Mouse (Mus musculus) liver, embryonic 14.5 days (tissue): ENCODE measurements around the gene Zfp771. TPM values are rescaled to one million over a fixed set of nuclear protein-coding genes. Genes with fewer than 3 reads are reported as not detected.

Source experiments
- ATAC-seq: fragments of 200-750 bp; cut with Nextera tagmentation; 2 replicates; pipeline ENCODE4 v1.8.0; 2017; ENCODE audit warnings: moderate number of reproducible peaks, mild to moderate bottlenecking, moderate library complexity; ENCODE audit not compliant: insufficient read depth
- DNase-seq, 3 experiments: peaks; one replicate each; pipeline ENCODE4 v3.0.0-alpha.2; 2012 to 2013; ENCODE audit warnings: low read depth in 3 of 3, low spot score in 3 of 3
- H3K27ac ChIP-seq: fragments of 300-500 bp; sonication (generic); 2 replicates; pipeline ENCODE4 v1.5.1; 2014; ENCODE audit warnings: moderate library complexity, mild to moderate bottlenecking, control low read depth, inconsistent platforms
- H3K27me3 ChIP-seq: fragments of 300-500 bp; sonication (generic); 2 replicates; pipeline ENCODE4 v1.6.1; 2014; ENCODE audit warnings: mild to moderate bottlenecking, low read length, moderate library complexity; ENCODE audit not compliant: control insufficient read depth, insufficient read depth
- H3K36me3 ChIP-seq: fragments of 300-500 bp; sonication (generic); replicated peaks from 2 replicates; pipeline ENCODE4 v1.6.1; 2014; ENCODE audit warnings: low read depth; ENCODE audit not compliant: control insufficient read depth, insufficient read depth
- H3K4me1 ChIP-seq, 2 experiments: fragments of 200-500 bp in 1 of 2; fragments of 300-500 bp in 1 of 2; sonication (generic) in 1 of 2; replicated peaks; 2 replicates each; pipeline ENCODE4 v1.6.1; 2012 to 2014; ENCODE audit warnings: antibody characterized with exemption in 1 of 2, inconsistent platforms in 1 of 2, low read length in 1 of 2; ENCODE audit not compliant: control insufficient read depth in 2 of 2, insufficient read depth in 2 of 2
- H3K4me2 ChIP-seq: fragments of 300-500 bp; sonication (generic); 2 replicates; pipeline ENCODE4 v1.6.1; 2014; ENCODE audit warnings: low read depth, mild to moderate bottlenecking, control low read depth, moderate library complexity
- H3K4me3 ChIP-seq, 2 experiments: fragments of 200-500 bp in 1 of 2; fragments of 300-500 bp in 1 of 2; sonication (generic) in 1 of 2; 2 replicates each; pipeline ENCODE4 v1.5.1; 2012 to 2014; ENCODE audit warnings: low read depth in 2 of 2, low read length in 2 of 2, mild to moderate bottlenecking in 2 of 2, control low read depth in 1 of 2, inconsistent platforms in 1 of 2, moderate library complexity in 1 of 2; ENCODE audit not compliant: insufficient read depth in 1 of 2
- H3K9ac ChIP-seq: fragments of 300-500 bp; sonication (generic); replicated peaks from 2 replicates; pipeline ENCODE4 v1.6.1; 2014; ENCODE audit warnings: mild to moderate bottlenecking, control low read depth, moderate library complexity
- H3K9me3 ChIP-seq: fragments of 300-500 bp; sonication (generic); 2 replicates; pipeline ENCODE4 v1.6.1; 2016; ENCODE audit warnings: low read length, mixed read lengths; ENCODE audit not compliant: control insufficient read depth
- CTCF ChIP-seq: IDR thresholded peaks from 2 replicates; pipeline ENCODE4 v1.5.1; 2016; ENCODE audit warnings: antibody characterized with exemption, low read depth, control low read depth
- EP300 ChIP-seq: IDR thresholded peaks from 2 replicates; pipeline ENCODE4 v1.6.1; 2016; ENCODE audit warnings: antibody characterized with exemption, low read depth
- WGBS: fragments of 180-500 bp; shearing (Covaris S2); extraction: QIAGEN DNeasy Blood & Tissue Kit; methylation state at CpG from one replicate; pipeline ENCODE4 v1.1.7; 2014; ENCODE audit not compliant: insufficient replicate concordance; 5-methylcytosine and 5-hydroxymethylcytosine counted together
- polyA plus RNA-seq, 2 experiments: library from polyadenylated mRNA; depleted of rRNA in 1 of 2; stranded (reverse) in 1 of 2; unstranded in 1 of 2; fragments of >200 nt; fragmentation: Nextera tagmentation in 1 of 2; extraction: Ambion mirVana in 1 of 2; gene quantifications; 2 replicates each; pipeline versions ENCODE4 v1.2.1 to v1.2.3; 2012 to 2014

Zfp771 gene
- polyA plus RNA-seq, 2 experiments: 11.0 to 19.6 TPM

DNA sequence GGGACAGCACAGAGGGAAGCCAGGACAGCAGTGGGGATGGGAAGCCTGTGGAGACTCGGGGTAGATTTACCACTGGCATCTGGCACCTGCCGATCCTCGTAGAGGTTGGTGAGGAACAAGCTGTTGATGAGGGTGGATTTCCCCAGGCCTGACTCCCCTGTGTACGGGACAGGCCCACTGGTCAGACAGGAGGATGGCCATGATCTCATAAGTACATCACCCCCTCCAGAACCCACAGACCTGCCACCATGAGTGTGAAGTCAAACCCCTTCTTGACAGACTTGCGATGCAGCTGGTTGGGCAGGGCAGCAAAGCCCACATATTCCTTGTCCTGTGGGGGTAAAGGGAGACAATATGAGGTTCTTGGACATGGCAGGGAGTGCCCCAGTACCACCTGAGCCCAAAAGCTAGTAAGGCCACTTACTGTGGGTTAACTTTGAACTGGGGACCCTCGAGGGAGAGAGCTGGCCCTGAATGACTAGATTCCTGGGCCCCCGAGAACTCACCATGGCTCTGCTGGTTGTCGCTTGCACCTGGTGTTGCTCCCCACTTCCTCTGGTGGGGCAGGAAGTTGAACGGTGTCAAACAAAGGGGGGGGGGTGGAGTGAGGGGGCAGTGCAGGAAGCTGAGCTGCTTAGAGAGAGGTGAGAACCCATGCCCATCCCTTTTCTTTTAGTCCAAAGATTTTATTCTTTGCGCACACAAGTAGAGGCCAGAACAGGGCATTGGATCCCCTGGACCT lies 26.0 kb upstream of the Zfp771 start:
- peaks cover 29 to 41% of the 10 kb centered on the region in 2 experiments for H3K4me1 ChIP-seq

GRCm38 (mm10) chr7:127218670-127219069 lies 25.4 kb upstream of the Zfp771 start:
- H3K27ac ChIP-seq: peak overlapping the region; percentile 91
- TF ChIP-seq EP300 (peak; percentile 76), CTCF (no peak)
- H3K9ac ChIP-seq: peak overlapping the region; percentile 61
- no peaks in the 10 kb centered on the region for H3K36me3 ChIP-seq
- ATAC-seq: peak; percentile 55
- no peaks in the 10 kb centered on the region for H3K27me3 ChIP-seq
- peak overlapping the region; percentile 1 to 12; a peak in 1 of 4 replicates for H3K4me3 ChIP-seq
- DNase-seq: peak in 1 of 3 experiments; percentile 56
- no peaks in the 10 kb centered on the region for H3K9me3 ChIP-seq
- 13% methylated on average over 4 of the region's 4 CpGs for WGBS
- H3K4me2 ChIP-seq: peak overlapping the region; percentile 49
- H3K4me1 ChIP-seq: peaks cover 35 to 47% of the 10 kb centered on the region in 2 experiments

More for the DNA sequence above, 26.0 kb upstream of the Zfp771 start:
- Histone ChIP-seq H3K4me2 (peak overlapping the region; percentile 49), H3K4me3 (peak overlapping the region; percentile 1 to 12; a peak in 2 of 4 replicates), H3K9ac (peak overlapping the region; percentile 61), H3K9me3 (no peaks in the 10 kb centered on the region), H3K27me3 (no peaks in the 10 kb centered on the region), H3K36me3 (no peaks in the 10 kb centered on the region), H3K27ac (peak overlapping the region; percentile 91)
- no peak for TF ChIP-seq EP300
- TF ChIP-seq CTCF: no peak
- ATAC-seq (peak; percentile 12; the same call in 1 of the 2 replicates), DNase-seq (no peak)
- WGBS: 30% methylated on average over 10 of the region's 10 CpGs

- Histone ChIP-seq H3K9me3 (no peaks in the 10 kb centered on the region), H3K27me3 (no peaks in the 10 kb centered on the region), H3K4me2 (no peak overlapping the region), H3K4me3 (no peak overlapping the region), H3K9ac (no peak overlapping the region), H3K27ac (no peak overlapping the region), H3K36me3 (no peaks in the 10 kb centered on the region), H3K4me1 (peaks cover 53 to 60% of the 10 kb centered on the region in 2 experiments)
- WGBS: 55% methylated on average over 6 of the region's 6 CpGs
- TF ChIP-seq CTCF: no peak
- no peak for TF ChIP-seq EP300
- DNase-seq (no peak), ATAC-seq (no peak)
Measured at GRCm38 (mm10) chr7:127220440-127220839, 23.6 kb upstream of the Zfp771 start.

- Histone ChIP-seq H3K4me1 (peaks cover 62 to 66% of the 10 kb centered on the region in 2 experiments), H3K27me3 (no peaks in the 10 kb centered on the region), H3K4me3 (no peak overlapping the region), H3K36me3 (no peaks in the 10 kb centered on the region), H3K9ac (0 out of 2 replicates have a peak overlapping the region, but pooled peaks have one; percentile 18), H3K27ac (peak overlapping the region; percentile 98), H3K9me3 (no peaks in the 10 kb centered on the region), H3K4me2 (peak overlapping the region; percentile 34; the same call in 1 of the 2 replicates)
- no peak for ATAC-seq
- TF ChIP-seq EP300: no peak
- 90% methylated on average over 3 of the region's 3 CpGs for WGBS
- DNase-seq: no peak
Measured at GRCm38 (mm10) chr7:127223106-127223505, 21.0 kb upstream of the Zfp771 start.
